Mouse (Mus musculus) heart, postnatal 0 days (tissue): ENCODE measurements around the gene Yju2.

ENCODE experiments used
- CTCF ChIP-seq: IDR thresholded peaks from 2 replicates; pipeline ENCODE4 v1.5.1; 2016; ENCODE audit warnings: antibody characterized with exemption, control low read depth, low read depth
- EP300 ChIP-seq: IDR thresholded peaks from 2 replicates; pipeline ENCODE4 v1.6.1; 2016; ENCODE audit warnings: antibody characterized with exemption, low read depth

- TF ChIP-seq CTCF (no peak), EP300 (no peak)
Measured at GRCm38 (mm10) chr17:55967186-55967585, 8.3 kb downstream of the Yju2 start.
